Mouse (Mus musculus): ENCODE results near the gene Pipox. TPM values are rescaled to one million over a fixed set of nuclear protein-coding genes. Genes with fewer than 3 reads are reported as not detected.

The Pipox gene
- 55.9 and 65.6 TPM in 2 replicates for polyA plus RNA-seq (2015; fragmentation: Nextera tagmentation; extraction: Ambion mirVana)

GRCm38 (mm10) chr11:77893787-77894718 is at the start of gene Pipox:
Pipox (minus strand) TSS chr11:77894096.
- Histone ChIP-seq H3K4me1 (ENCODE audit: control insufficient read depth, insufficient read depth, low read length) (peaks cover 14% of the 10 kb centered on the region), H3K4me3 (ENCODE audit: low read length) (peak within 1 kb of the TSS; percentile 45), H3K27me3 (replicated peaks; ENCODE audit: control insufficient read depth, insufficient read depth, low read length) (0 out of 2 replicates have a peak, but pooled peaks cover 4% of the 10 kb centered on the region), H3K27ac (ENCODE audit: low read length) (peak within 1 kb of the TSS; percentile 90), H3K36me3 (ENCODE audit: control insufficient read depth, insufficient read depth, low read length) (no peaks in the 10 kb centered on the region), H3K9ac (ENCODE audit: low read depth, low read length) (peak within 1 kb of the TSS; percentile 63), H3K9me3 (ENCODE audit: control insufficient read depth, low read length) (no peaks in the 10 kb centered on the region), H3K4me2 (ENCODE audit: low read depth, low read length) (peak within 1 kb of the TSS; percentile 48)
- ATAC-seq = peak; percentile 94
- 23% methylated on average over 11 of the region's 11 CpGs for WGBS

- Histone ChIP-seq H3K36me3 (ENCODE audit: control insufficient read depth, insufficient read depth, low read length) (no peaks in the 10 kb centered on the region), H3K27ac (ENCODE audit: low read length) (no peak overlapping the region), H3K4me3 (ENCODE audit: low read length) (no peak overlapping the region), H3K9ac (ENCODE audit: low read depth, low read length) (no peak overlapping the region), H3K9me3 (ENCODE audit: control insufficient read depth, low read length) (no peaks in the 10 kb centered on the region), H3K4me1 (ENCODE audit: control insufficient read depth, insufficient read depth, low read length) (no peaks in the 10 kb centered on the region), H3K4me2 (ENCODE audit: low read depth, low read length) (no peak overlapping the region), H3K27me3 (replicated peaks; ENCODE audit: control insufficient read depth, insufficient read depth, low read length) (peaks cover 2% of the 10 kb centered on the region; the same call in 1 of the 2 replicates)
- 31% methylated on average over 5 of the region's 5 CpGs for WGBS
- no peak for ATAC-seq
Measured at GRCm38 (mm10) chr11:77942230-77942629, 48.3 kb upstream of the Pipox start.

GRCm38 (mm10) chr11:77937649-77938410 is 43.9 kb upstream of the Pipox start:
- H3K27ac ChIP-seq (ENCODE audit: low read length) = no peak overlapping the region
- H3K4me1 ChIP-seq (ENCODE audit: control insufficient read depth, insufficient read depth, low read length) = no peaks in the 10 kb centered on the region
- no peak overlapping the region for H3K9ac ChIP-seq (ENCODE audit: low read depth, low read length)
- no peaks in the 10 kb centered on the region for H3K36me3 ChIP-seq (ENCODE audit: control insufficient read depth, insufficient read depth, low read length)
- peaks cover 28% of the 10 kb centered on the region for H3K27me3 ChIP-seq (replicated peaks; ENCODE audit: control insufficient read depth, insufficient read depth, low read length)
- ATAC-seq = no peak
- no peaks in the 10 kb centered on the region for H3K9me3 ChIP-seq (ENCODE audit: control insufficient read depth, low read length)
- H3K4me3 ChIP-seq (ENCODE audit: low read length) = no peak overlapping the region
- H3K4me2 ChIP-seq (ENCODE audit: low read depth, low read length) = no peak overlapping the region
- 22% methylated on average over 4 of the region's 4 CpGs for WGBS

GRCm38 (mm10) chr11:77936846-77937245 is 43.0 kb upstream of the Pipox start:
- Histone ChIP-seq H3K4me3 (ENCODE audit: low read length) (no peak overlapping the region), H3K36me3 (ENCODE audit: control insufficient read depth, insufficient read depth, low read length) (no peaks in the 10 kb centered on the region), H3K9me3 (ENCODE audit: control insufficient read depth, low read length) (no peaks in the 10 kb centered on the region), H3K27me3 (replicated peaks; ENCODE audit: control insufficient read depth, insufficient read depth, low read length) (peaks cover 36% of the 10 kb centered on the region), H3K27ac (ENCODE audit: low read length) (no peak overlapping the region), H3K9ac (ENCODE audit: low read depth, low read length) (no peak overlapping the region), H3K4me1 (ENCODE audit: control insufficient read depth, insufficient read depth, low read length) (no peaks in the 10 kb centered on the region), H3K4me2 (ENCODE audit: low read depth, low read length) (no peak overlapping the region)
- no peak for ATAC-seq
- WGBS = 11% methylated on average over 8 of the region's 8 CpGs

GRCm38 (mm10) chr11:77934568-77935311 is 40.8 kb upstream of the Pipox start:
- Histone ChIP-seq H3K4me2 (ENCODE audit: low read depth, low read length) (no peak overlapping the region), H3K27me3 (replicated peaks; ENCODE audit: control insufficient read depth, insufficient read depth, low read length) (peaks cover 48% of the 10 kb centered on the region), H3K4me1 (ENCODE audit: control insufficient read depth, insufficient read depth, low read length) (peaks cover 7% of the 10 kb centered on the region), H3K4me3 (ENCODE audit: low read length) (no peak overlapping the region), H3K9me3 (ENCODE audit: control insufficient read depth, low read length) (no peaks in the 10 kb centered on the region), H3K36me3 (ENCODE audit: control insufficient read depth, insufficient read depth, low read length) (no peaks in the 10 kb centered on the region), H3K9ac (ENCODE audit: low read depth, low read length) (no peak overlapping the region), H3K27ac (ENCODE audit: low read length) (no peak overlapping the region)
- ATAC-seq = no peak
- WGBS = 58% methylated on average over 5 of the region's 5 CpGs

- H3K27me3 ChIP-seq (replicated peaks; ENCODE audit: control insufficient read depth, insufficient read depth, low read length) = peaks cover 54% of the 10 kb centered on the region
- WGBS = 3% methylated on average over 4 of the region's 4 CpGs
- H3K4me2 ChIP-seq (ENCODE audit: low read depth, low read length) = no peak overlapping the region
- no peak overlapping the region for H3K27ac ChIP-seq (ENCODE audit: low read length)
- no peak overlapping the region for H3K9ac ChIP-seq (ENCODE audit: low read depth, low read length)
- no peak for ATAC-seq
- no peaks in the 10 kb centered on the region for H3K36me3 ChIP-seq (ENCODE audit: control insufficient read depth, insufficient read depth, low read length)
- no peak overlapping the region for H3K4me3 ChIP-seq (ENCODE audit: low read length)
- H3K9me3 ChIP-seq (ENCODE audit: control insufficient read depth, low read length) = no peaks in the 10 kb centered on the region
- peaks cover 7% of the 10 kb centered on the region for H3K4me1 ChIP-seq (ENCODE audit: control insufficient read depth, insufficient read depth, low read length)
Measured at GRCm38 (mm10) chr11:77934111-77934521, 40.2 kb upstream of the Pipox start.

- Histone ChIP-seq H3K27ac (ENCODE audit: low read length) (no peak overlapping the region), H3K4me1 (ENCODE audit: control insufficient read depth, insufficient read depth, low read length) (peaks cover 7% of the 10 kb centered on the region)
- no peak for ATAC-seq
Measured at GRCm38 (mm10) chr11:77932576-77932975, 38.7 kb upstream of the Pipox start.

GRCm38 (mm10) chr11:77931541-77932433 is 37.9 kb upstream of the Pipox start:
- Histone ChIP-seq H3K4me3 (ENCODE audit: low read length) (peak overlapping the region; percentile 57), H3K9ac (ENCODE audit: low read depth, low read length) (no peak overlapping the region), H3K27me3 (replicated peaks; ENCODE audit: control insufficient read depth, insufficient read depth, low read length) (peaks cover 57% of the 10 kb centered on the region), H3K4me1 (ENCODE audit: control insufficient read depth, insufficient read depth, low read length) (peaks cover 7% of the 10 kb centered on the region), H3K27ac (ENCODE audit: low read length) (no peak overlapping the region), H3K4me2 (ENCODE audit: low read depth, low read length) (peak overlapping the region; percentile 97), H3K9me3 (ENCODE audit: control insufficient read depth, low read length) (no peaks in the 10 kb centered on the region), H3K36me3 (ENCODE audit: control insufficient read depth, insufficient read depth, low read length) (no peaks in the 10 kb centered on the region)
- no peak for ATAC-seq
- 2% methylated on average over 41 of the region's 41 CpGs for WGBS

More at GRCm38 (mm10) chr11:77932576-77932975, 38.7 kb upstream of the Pipox start:
- Histone ChIP-seq H3K36me3 (ENCODE audit: control insufficient read depth, insufficient read depth, low read length) (no peaks in the 10 kb centered on the region), H3K9me3 (ENCODE audit: control insufficient read depth, low read length) (no peaks in the 10 kb centered on the region), H3K4me3 (ENCODE audit: low read length) (no peak overlapping the region), H3K27me3 (replicated peaks; ENCODE audit: control insufficient read depth, insufficient read depth, low read length) (peaks cover 57% of the 10 kb centered on the region), H3K9ac (ENCODE audit: low read depth, low read length) (no peak overlapping the region), H3K4me2 (ENCODE audit: low read depth, low read length) (no peak overlapping the region)
- WGBS = 28% methylated on average over 5 of the region's 5 CpGs

Data from intestine, embryonic 16.5 days (tissue).